Mouse (Mus musculus) ES-Bruce4 (cell line): ENCODE data around the gene Suv39h2.

ENCODE experiments used
- CTCF ChIP-seq: IDR thresholded peaks from one replicate; pipeline ENCODE4 v1.8.1; 2011; ENCODE audit warnings: low read depth, low read length
- POLR2A ChIP-seq: IDR thresholded peaks from one replicate; pipeline ENCODE4 v1.8.1; 2011; ENCODE audit warnings: low read length; ENCODE audit not compliant: insufficient read depth

DNA sequence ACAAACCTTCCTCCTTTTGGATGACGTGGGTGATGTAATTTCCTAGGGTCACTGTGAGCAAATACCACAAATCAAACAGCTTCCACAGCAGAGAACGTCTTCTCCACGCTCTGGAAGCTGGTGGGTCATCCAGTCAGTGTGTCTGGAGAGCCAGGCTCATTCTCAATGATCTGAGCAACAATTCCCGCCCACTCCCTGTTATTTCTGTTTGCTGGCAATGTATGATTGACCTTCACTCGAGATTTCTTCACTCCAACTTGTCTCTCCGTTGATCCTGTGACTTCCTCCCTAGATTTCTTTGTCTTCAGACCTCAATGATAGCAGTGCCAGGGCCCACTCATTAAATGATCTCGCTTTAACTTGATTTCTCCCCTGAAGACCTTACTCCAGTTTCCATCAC is 67.1 kb downstream of the Suv39h2 start:
- TF ChIP-seq CTCF (no peak), POLR2A (no peak)
